Mouse (Mus musculus): ENCODE data around the gene L3mbtl1.

GRCm38 (mm10) chr2:162975157-162975775 lies 32.0 kb downstream of the L3mbtl1 start:
- TF ChIP-seq CTCF (IDR thresholded peaks at IDR 0.05; ENCODE audit: control insufficient read depth, insufficient read depth, insufficient read length), result no peak
- no peak for TF ChIP-seq USF1 (IDR thresholded peaks at IDR 0.05; ENCODE audit: low read depth)
- no peak for TF ChIP-seq MYOG (IDR thresholded peaks at IDR 0.05; ENCODE audit: control insufficient read depth, extremely low read depth, insufficient read length)
- no peak for TF ChIP-seq MAX (IDR thresholded peaks at IDR 0.05)
- TF ChIP-seq CEBPB (IDR thresholded peaks at IDR 0.05; ENCODE audit: low read depth), result no peak
- TF ChIP-seq MYOD1 (IDR thresholded peaks at IDR 0.05; ENCODE audit: control insufficient read depth, insufficient read length, low read depth), result no peak
- TF ChIP-seq FOSL1 (IDR thresholded peaks at IDR 0.05; ENCODE audit: insufficient read depth, low read length, poor library complexity, severe bottlenecking), result no peak

Data from C2C12 (cell line).